Mouse (Mus musculus) lung, adult 2 months (tissue): ENCODE measurements at regions not wholly inside any gene's neighbourhood (a gene's known extent, or its start where the extent isn't known, plus 50 kb on each side); places are given as distances from the start of the nearest gene placed in this dataset.

Experiments used
- CTCF ChIP-seq: fragments of 200-500 bp; IDR thresholded peaks from 2 replicates; pipeline ENCODE4 v1.5.1; 2011; ENCODE audit warnings: mild to moderate bottlenecking, low read length, control low read depth; ENCODE audit not compliant: insufficient read depth
- POLR2A ChIP-seq: fragments of 200-500 bp; IDR thresholded peaks from 2 replicates; pipeline ENCODE4 v1.6.1; 2011; ENCODE audit warnings: low read depth, mild to moderate bottlenecking, control low read depth, low read length, borderline replicate concordance; ENCODE audit errors: extremely low read depth

- TF ChIP-seq CTCF, result no peak
- TF ChIP-seq POLR2A, result no peak
Measured at GRCm38 (mm10) chr4:150707725-150708571, 56.0 kb upstream of the Slc45a1 start.
